Mouse (Mus musculus) liver, postnatal 0 days (tissue): ENCODE measurements at regions not wholly inside any gene's neighbourhood (a gene's known extent, or its start where the extent isn't known, plus 50 kb on each side); places are given as distances from the start of the nearest gene placed in this dataset.

Experiments
- ATAC-seq: fragments of 200-750 bp; cut with Nextera tagmentation; 2 replicates; pipeline ENCODE4 v1.8.0; 2017; ENCODE audit warnings: mild to moderate bottlenecking, moderate library complexity
- DNase-seq: peaks from one replicate; pipeline ENCODE4 v3.0.0-alpha.2; 2016
- H3K27ac ChIP-seq: fragments of 300-500 bp; sonication (generic); 2 replicates; pipeline ENCODE4 v1.5.1; 2014; ENCODE audit warnings: antibody characterized with exemption, moderate library complexity, mild to moderate bottlenecking, low read depth
- H3K27me3 ChIP-seq: fragments of 300-500 bp; sonication (generic); 2 replicates; pipeline ENCODE4 v1.6.1; 2014; ENCODE audit warnings: low read length, control low read depth, mixed read lengths; ENCODE audit not compliant: insufficient read depth
- H3K36me3 ChIP-seq: fragments of 300-500 bp; sonication (generic); replicated peaks from 2 replicates; pipeline ENCODE4 v1.6.1; 2014; ENCODE audit warnings: mild to moderate bottlenecking, control low read depth, low read length, moderate library complexity, mixed read lengths; ENCODE audit not compliant: insufficient read depth
- H3K4me1 ChIP-seq: fragments of 300-500 bp; sonication (generic); 2 replicates; pipeline ENCODE4 v1.6.1; 2014; ENCODE audit warnings: antibody characterized with exemption, mild to moderate bottlenecking, control low read depth; ENCODE audit not compliant: insufficient read depth
- H3K4me2 ChIP-seq: fragments of 300-500 bp; sonication (generic); 2 replicates; pipeline ENCODE4 v1.6.1; 2014; ENCODE audit warnings: low read depth, mild to moderate bottlenecking, low read length, moderate library complexity, mixed read lengths
- H3K4me3 ChIP-seq: fragments of 300-500 bp; sonication (generic); 2 replicates; pipeline ENCODE4 v1.5.1; 2014; ENCODE audit warnings: low read depth, low read length
- H3K9ac ChIP-seq: fragments of 300-500 bp; sonication (generic); replicated peaks from 2 replicates; pipeline ENCODE4 v1.6.1; 2014; ENCODE audit warnings: mild to moderate bottlenecking, moderate library complexity
- H3K9me3 ChIP-seq: fragments of 300-500 bp; sonication (generic); 2 replicates; pipeline ENCODE4 v1.6.1; 2016; ENCODE audit warnings: mild to moderate bottlenecking, control low read depth, low read length, mixed read lengths
- CTCF ChIP-seq: sonication (generic); IDR thresholded peaks from 2 replicates; pipeline ENCODE4 v1.5.1; 2016; ENCODE audit warnings: antibody characterized with exemption, low read depth
- EP300 ChIP-seq: IDR thresholded peaks from 2 replicates; pipeline ENCODE4 v1.6.1; 2016; ENCODE audit warnings: antibody characterized with exemption, low read depth, mild to moderate bottlenecking
- WGBS: fragments of 180-500 bp; shearing (Covaris S2); extraction: QIAGEN DNeasy Blood & Tissue Kit; methylation state at CpG from one replicate; pipeline ENCODE4 v1.1.7; 2014; ENCODE audit not compliant: insufficient replicate concordance; 5-methylcytosine and 5-hydroxymethylcytosine counted together

GRCm38 (mm10) chr12:10584026-10584425 is 193.5 kb downstream of the Rdh14 start:
- H3K27ac ChIP-seq, result no peak overlapping the region
- no peak overlapping the region for H3K4me3 ChIP-seq
- DNase-seq, result no peak
- no peaks in the 10 kb centered on the region for H3K36me3 ChIP-seq
- TF ChIP-seq CTCF, result no peak
- no peak for TF ChIP-seq EP300
- no peaks in the 10 kb centered on the region for H3K4me1 ChIP-seq
- WGBS, result 74% methylated on average over 7 of the region's 7 CpGs
- ATAC-seq, result no peak
- no peaks in the 10 kb centered on the region for H3K9me3 ChIP-seq
- no peaks in the 10 kb centered on the region for H3K27me3 ChIP-seq
- H3K9ac ChIP-seq, result no peak overlapping the region
- no peak overlapping the region for H3K4me2 ChIP-seq

GRCm38 (mm10) chr12:10589537-10589936 is 199.0 kb downstream of the Rdh14 start:
- no peaks in the 10 kb centered on the region for H3K36me3 ChIP-seq
- peak; percentile 70 for ATAC-seq
- WGBS, result 31% methylated on average over 8 of the region's 8 CpGs

GRCm38 (mm10) chr12:10597976-10598746 is 207.6 kb downstream of the Rdh14 start:
- WGBS, result 17% methylated on average over 7 of the region's 7 CpGs
- DNase-seq, result peak; percentile 57
- H3K4me1 ChIP-seq, result no peaks in the 10 kb centered on the region
- TF ChIP-seq CTCF, result peak; percentile 79
- no peak for TF ChIP-seq EP300
- no peaks in the 10 kb centered on the region for H3K9me3 ChIP-seq
- no peak overlapping the region for H3K4me3 ChIP-seq
- H3K27ac ChIP-seq, result no peak overlapping the region
- H3K36me3 ChIP-seq, result no peaks in the 10 kb centered on the region
- H3K9ac ChIP-seq, result no peak overlapping the region
- H3K4me2 ChIP-seq, result no peak overlapping the region
- ATAC-seq, result no peak
- H3K27me3 ChIP-seq, result no peaks in the 10 kb centered on the region

More at GRCm38 (mm10) chr12:10589537-10589936, 199.0 kb downstream of the Rdh14 start:
- Histone ChIP-seq H3K9ac (no peak overlapping the region), H3K9me3 (no peaks in the 10 kb centered on the region), H3K4me2 (no peak overlapping the region), H3K27me3 (no peaks in the 10 kb centered on the region), H3K4me3 (no peak overlapping the region), H3K27ac (no peak overlapping the region), H3K4me1 (no peaks in the 10 kb centered on the region)
- TF ChIP-seq CTCF (peak; percentile 88), EP300 (no peak)
- peak; percentile 45 for DNase-seq

- Histone ChIP-seq H3K27me3 (no peaks in the 10 kb centered on the region), H3K36me3 (no peaks in the 10 kb centered on the region), H3K4me1 (no peaks in the 10 kb centered on the region), H3K4me2 (no peak overlapping the region), H3K9ac (no peak overlapping the region), H3K4me3 (no peak overlapping the region), H3K9me3 (no peaks in the 10 kb centered on the region), H3K27ac (no peak overlapping the region)
- no peak for ATAC-seq
- TF ChIP-seq CTCF (no peak), EP300 (no peak)
- WGBS, result 67% methylated on average over 6 of the region's 6 CpGs
- DNase-seq, result no peak
These were observed 209.5 kb downstream of the Rdh14 start for GRCm38 (mm10) chr12:10600111-10600510.

- TF ChIP-seq EP300 (no peak), CTCF (no peak)
- Histone ChIP-seq H3K27me3 (no peaks in the 10 kb centered on the region), H3K9me3 (no peaks in the 10 kb centered on the region), H3K27ac (no peak overlapping the region), H3K4me1 (no peaks in the 10 kb centered on the region), H3K4me3 (no peak overlapping the region), H3K9ac (no peak overlapping the region), H3K4me2 (no peak overlapping the region), H3K36me3 (no peaks in the 10 kb centered on the region)
- DNase-seq (no peak), ATAC-seq (no peak)
These were observed 227.7 kb downstream of the Rdh14 start for GRCm38 (mm10) chr12:10618319-10618718.

GRCm38 (mm10) chr12:10620541-10620940 is 230.0 kb downstream of the Rdh14 start:
- H3K27ac ChIP-seq, result no peak overlapping the region
- no peak overlapping the region for H3K9ac ChIP-seq
- no peaks in the 10 kb centered on the region for H3K27me3 ChIP-seq
- H3K36me3 ChIP-seq, result no peaks in the 10 kb centered on the region
- ATAC-seq (no peak), DNase-seq (no peak)
- no peaks in the 10 kb centered on the region for H3K9me3 ChIP-seq
- no peak overlapping the region for H3K4me2 ChIP-seq
- no peak overlapping the region for H3K4me3 ChIP-seq
- TF ChIP-seq EP300 (no peak), CTCF (no peak)
- no peaks in the 10 kb centered on the region for H3K4me1 ChIP-seq
- WGBS, result 83% methylated on average over 3 of the region's 3 CpGs

GRCm38 (mm10) chr12:10638591-10638990 is 248.0 kb downstream of the Rdh14 start:
- WGBS, result 74% methylated on average over 3 of the region's 3 CpGs
- DNase-seq (no peak), ATAC-seq (no peak)
- TF ChIP-seq CTCF, result no peak
- TF ChIP-seq EP300, result no peak
- H3K4me3 ChIP-seq, result no peak overlapping the region
- no peak overlapping the region for H3K27ac ChIP-seq
- no peak overlapping the region for H3K9ac ChIP-seq
- H3K27me3 ChIP-seq, result no peaks in the 10 kb centered on the region
- no peaks in the 10 kb centered on the region for H3K9me3 ChIP-seq
- no peaks in the 10 kb centered on the region for H3K4me1 ChIP-seq
- no peak overlapping the region for H3K4me2 ChIP-seq
- no peaks in the 10 kb centered on the region for H3K36me3 ChIP-seq
